Mouse (Mus musculus) erythroblast, embryonic 14.5 days (primary cell): ENCODE measurements around the gene Nkx2-5.

Experiments used
- GATA1 ChIP-seq: IDR thresholded peaks from 2 replicates; pipeline ENCODE4 v1.6.1; 2012; ENCODE audit warnings: low read length, inconsistent platforms, mixed read lengths
- TAL1 ChIP-seq: IDR thresholded peaks from 3 replicates; pipeline ENCODE4 v1.6.1; 2012; ENCODE audit warnings: low read length, inconsistent platforms, mixed read lengths

- TF ChIP-seq GATA1: no peak
- TF ChIP-seq TAL1: no peak
Measured at GRCm38 (mm10) chr17:26788986-26789385, 55.8 kb downstream of the Nkx2-5 start.
